Mouse (Mus musculus): ENCODE measurements around the gene Dffa. TPM values are rescaled to one million over a fixed set of nuclear protein-coding genes. Genes with fewer than 3 reads are reported as not detected.

The Dffa gene
- polyA plus RNA-seq, 1 experiment from 2014 or later: 26.9 TPM

DNA sequence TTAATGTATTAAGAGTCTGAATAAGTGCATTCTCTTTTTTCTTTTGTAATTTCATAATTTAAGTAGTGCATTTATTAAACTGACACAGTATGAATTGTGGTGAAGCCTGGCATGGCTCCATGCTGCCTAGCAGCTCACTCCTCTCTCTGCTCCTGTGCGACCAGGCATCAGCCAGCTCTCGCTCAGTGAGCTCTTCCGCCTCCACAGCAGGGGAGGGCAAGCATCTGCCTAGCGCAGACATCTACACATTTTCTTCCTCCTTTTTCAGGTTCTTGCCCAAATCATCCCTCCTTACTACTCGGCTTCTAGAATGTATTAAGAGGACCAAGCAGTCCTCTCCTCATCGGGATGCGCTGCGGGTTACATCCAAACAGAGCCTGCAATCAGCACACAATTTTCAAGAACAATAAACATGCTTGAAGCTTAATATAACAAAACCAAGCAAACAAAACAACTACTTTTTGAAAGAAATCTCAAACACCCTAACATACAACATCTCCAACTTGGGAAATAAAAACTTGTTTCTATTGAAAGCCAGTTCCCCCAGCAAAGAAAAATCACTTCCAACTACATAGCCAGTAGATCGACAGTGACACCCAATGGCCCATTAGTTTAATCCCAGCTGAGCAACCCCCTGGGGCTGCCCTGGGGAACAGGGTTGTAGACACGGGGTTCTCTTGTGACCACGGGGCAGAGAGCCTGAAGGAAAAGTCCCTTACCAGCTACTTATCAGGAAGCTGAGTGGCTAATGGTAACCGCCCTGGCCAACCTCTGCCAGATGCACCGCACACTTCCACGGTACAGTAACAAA lies 43.1 kb upstream of the Dffa start:
- Histone ChIP-seq H3K27me3 (replicated peaks; ENCODE audit: control insufficient read depth, insufficient read depth, low read length) (no peaks in the 10 kb centered on the region), H3K36me3 (ENCODE audit: control insufficient read depth, insufficient read depth) (no peaks in the 10 kb centered on the region), H3K4me3 (ENCODE audit: low read depth, low read length) (no peak overlapping the region), H3K9me3 (ENCODE audit: control insufficient read depth) (no peaks in the 10 kb centered on the region), H3K4me1 (replicated peaks; ENCODE audit: control insufficient read depth, insufficient read depth, low read length) (peaks cover 10% of the 10 kb centered on the region; the same call in 1 of the 2 replicates), H3K9ac (ENCODE audit: low read depth, low read length) (no peak overlapping the region), H3K27ac (ENCODE audit: low read depth, low read length) (no peak overlapping the region), H3K4me2 (replicated peaks; ENCODE audit: low read depth) (no peak overlapping the region)
- WGBS: 71% methylated on average over 14 of the region's 14 CpGs
- ATAC-seq: no peak
- TF ChIP-seq CTCF (IDR thresholded peaks at IDR 0.05; ENCODE audit: low read depth): peak; percentile 56

GRCm38 (mm10) chr4:149061432-149061718 lies 42.6 kb upstream of the Dffa start:
- Histone ChIP-seq H3K36me3 (ENCODE audit: control insufficient read depth, insufficient read depth) (no peaks in the 10 kb centered on the region; the same call in 1 of the 2 replicates), H3K4me2 (replicated peaks; ENCODE audit: low read depth) (no peak overlapping the region), H3K9ac (ENCODE audit: low read depth, low read length) (no peak overlapping the region), H3K4me3 (ENCODE audit: low read depth, low read length) (no peak overlapping the region), H3K4me1 (replicated peaks; ENCODE audit: control insufficient read depth, insufficient read depth, low read length) (peaks cover 10% of the 10 kb centered on the region; the same call in 1 of the 2 replicates), H3K27ac (ENCODE audit: low read depth, low read length) (no peak overlapping the region), H3K9me3 (ENCODE audit: control insufficient read depth) (no peaks in the 10 kb centered on the region), H3K27me3 (replicated peaks; ENCODE audit: control insufficient read depth, insufficient read depth, low read length) (no peaks in the 10 kb centered on the region)
- 79% methylated on average over 13 of the region's 13 CpGs for WGBS
- no peak for TF ChIP-seq CTCF (IDR thresholded peaks at IDR 0.05; ENCODE audit: low read depth)
- ATAC-seq: no peak

DNA sequence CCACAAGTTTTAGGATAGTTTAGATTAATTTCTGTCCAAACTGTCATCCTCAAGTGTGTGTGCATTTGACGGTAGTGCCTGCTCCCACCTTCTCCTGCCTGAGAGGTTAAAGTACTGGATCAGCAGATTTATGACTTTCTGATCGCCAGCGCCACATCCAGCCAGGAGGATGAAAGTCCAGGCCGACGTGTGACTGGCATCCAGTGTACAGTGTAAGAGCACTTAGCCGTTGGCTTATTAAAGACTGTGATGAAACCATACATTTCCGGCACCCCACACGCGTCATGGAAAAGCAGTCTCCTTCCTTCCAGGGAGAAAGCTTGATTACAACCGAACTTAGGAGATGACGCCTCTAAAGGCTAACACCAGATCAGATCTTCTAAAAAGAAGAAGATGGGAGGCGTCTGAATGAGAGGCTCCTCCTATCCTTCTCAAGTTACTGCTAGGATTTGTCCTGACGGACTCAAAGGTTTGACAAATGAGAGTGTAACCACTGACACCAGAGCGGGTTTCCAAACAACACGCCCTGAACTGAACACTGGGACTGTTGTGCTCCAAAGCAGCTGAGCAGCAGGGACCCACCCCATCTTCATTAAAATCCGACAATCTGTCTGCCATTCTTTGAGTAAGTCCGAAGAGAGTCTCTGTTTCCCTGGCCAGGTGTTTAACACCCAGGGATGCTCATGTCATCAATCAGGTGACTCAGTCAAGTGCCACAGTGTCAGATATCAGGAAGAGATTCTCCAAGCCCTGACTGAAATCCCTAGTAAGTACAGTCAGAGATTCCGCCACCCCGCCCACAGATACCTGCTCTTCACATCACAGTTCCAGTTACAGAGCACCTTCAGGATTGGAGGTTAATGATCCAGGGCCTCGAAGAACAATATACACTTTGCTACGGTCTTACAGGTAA lies 41.3 kb upstream of the Dffa start:
- 34% methylated on average over 21 of the region's 21 CpGs for WGBS
- Histone ChIP-seq H3K4me3 (ENCODE audit: low read depth, low read length) (no peak overlapping the region; the same call in 1 of the 2 replicates), H3K4me1 (replicated peaks; ENCODE audit: control insufficient read depth, insufficient read depth, low read length) (0 out of 2 replicates have a peak, but pooled peaks cover 10% of the 10 kb centered on the region), H3K27ac (ENCODE audit: low read depth, low read length) (peak overlapping the region; percentile 65), H3K27me3 (replicated peaks; ENCODE audit: control insufficient read depth, insufficient read depth, low read length) (no peaks in the 10 kb centered on the region), H3K9me3 (ENCODE audit: control insufficient read depth) (no peaks in the 10 kb centered on the region), H3K9ac (ENCODE audit: low read depth, low read length) (no peak overlapping the region), H3K36me3 (ENCODE audit: control insufficient read depth, insufficient read depth) (peaks cover 3% of the 10 kb centered on the region), H3K4me2 (replicated peaks; ENCODE audit: low read depth) (peak overlapping the region; percentile 35)
- ATAC-seq: peak; percentile 93
- TF ChIP-seq CTCF (IDR thresholded peaks at IDR 0.05; ENCODE audit: low read depth): no peak

GRCm38 (mm10) chr4:149064061-149064854 lies 39.7 kb upstream of the Dffa start:
- no peak for ATAC-seq
- no peak overlapping the region for H3K9ac ChIP-seq (ENCODE audit: low read depth, low read length)
- no peak for TF ChIP-seq CTCF (IDR thresholded peaks at IDR 0.05; ENCODE audit: low read depth)
- no peak overlapping the region for H3K27ac ChIP-seq (ENCODE audit: low read depth, low read length)
- peaks cover 7% of the 10 kb centered on the region for H3K36me3 ChIP-seq (ENCODE audit: control insufficient read depth, insufficient read depth)
- H3K4me1 ChIP-seq (replicated peaks; ENCODE audit: control insufficient read depth, insufficient read depth, low read length): 0 out of 2 replicates have a peak, but pooled peaks cover 10% of the 10 kb centered on the region
- no peak overlapping the region for H3K4me3 ChIP-seq (ENCODE audit: low read depth, low read length)
- 82% methylated on average over 23 of the region's 23 CpGs for WGBS
- H3K4me2 ChIP-seq (replicated peaks; ENCODE audit: low read depth): no peak overlapping the region
- H3K27me3 ChIP-seq (replicated peaks; ENCODE audit: control insufficient read depth, insufficient read depth, low read length): no peaks in the 10 kb centered on the region
- H3K9me3 ChIP-seq (ENCODE audit: control insufficient read depth): no peaks in the 10 kb centered on the region

GRCm38 (mm10) chr4:149066672-149067551 lies 37.0 kb upstream of the Dffa start:
- H3K4me3 ChIP-seq (ENCODE audit: low read depth, low read length): no peak overlapping the region
- no peak overlapping the region for H3K9ac ChIP-seq (ENCODE audit: low read depth, low read length)
- peak; percentile 67 for TF ChIP-seq CTCF (IDR thresholded peaks at IDR 0.05; ENCODE audit: low read depth)
- H3K27me3 ChIP-seq (replicated peaks; ENCODE audit: control insufficient read depth, insufficient read depth, low read length): no peaks in the 10 kb centered on the region
- no peak for ATAC-seq
- H3K9me3 ChIP-seq (ENCODE audit: control insufficient read depth): no peaks in the 10 kb centered on the region
- H3K27ac ChIP-seq (ENCODE audit: low read depth, low read length): no peak overlapping the region
- no peak overlapping the region for H3K4me2 ChIP-seq (replicated peaks; ENCODE audit: low read depth)
- H3K4me1 ChIP-seq (replicated peaks; ENCODE audit: control insufficient read depth, insufficient read depth, low read length): 0 out of 2 replicates have a peak, but pooled peaks cover 10% of the 10 kb centered on the region
- WGBS: 82% methylated on average over 22 of the region's 22 CpGs
- peaks cover 15% of the 10 kb centered on the region for H3K36me3 ChIP-seq (ENCODE audit: control insufficient read depth, insufficient read depth)
